Mouse (Mus musculus): ENCODE data around the gene Pigt. TPM values are rescaled to one million over a fixed set of nuclear protein-coding genes. Genes with fewer than 3 reads are reported as not detected.
A peak's percentile ranks its signal among the peaks of the same experiment; 100 is the strongest.

Pigt gene
- polyA plus RNA-seq, 1 experiment: 155 TPM

- no peak for DNase-seq (ENCODE audit: low read depth)
- no peak for TF ChIP-seq POLR2A (IDR thresholded peaks at IDR 0.05; ENCODE audit: borderline replicate concordance, extremely low read depth, insufficient read depth, insufficient read length, poor library complexity, severe bottlenecking)
- no peak for TF ChIP-seq CTCF (IDR thresholded peaks at IDR 0.05; ENCODE audit: borderline replicate concordance, extremely low read depth, insufficient read depth, insufficient read length)
These were observed 10.2 kb upstream of the Pigt start for GRCm38 (mm10) chr2:164487115-164487527.

GRCm38 (mm10) chr2:164487812-164488211, 9.5 kb upstream of the Pigt start:
- TF ChIP-seq POLR2A (IDR thresholded peaks at IDR 0.05; ENCODE audit: borderline replicate concordance, extremely low read depth, insufficient read depth, insufficient read length, poor library complexity, severe bottlenecking): no peak
- DNase-seq (ENCODE audit: low read depth): peak; percentile 10

- TF ChIP-seq CTCF (IDR thresholded peaks at IDR 0.05; ENCODE audit: borderline replicate concordance, extremely low read depth, insufficient read depth, insufficient read length) (no peak), POLR2A (IDR thresholded peaks at IDR 0.05; ENCODE audit: borderline replicate concordance, extremely low read depth, insufficient read depth, insufficient read length, poor library complexity, severe bottlenecking) (no peak)
- no peak for DNase-seq (ENCODE audit: low read depth)
These were observed 3.2 kb upstream of the Pigt start for GRCm38 (mm10) chr2:164494126-164494525.

GRCm38 (mm10) chr2:164496331-164496730, 989 bp upstream of the Pigt start:
- TF ChIP-seq CTCF (IDR thresholded peaks at IDR 0.05; ENCODE audit: borderline replicate concordance, extremely low read depth, insufficient read depth, insufficient read length): no peak
- no peak for TF ChIP-seq POLR2A (IDR thresholded peaks at IDR 0.05; ENCODE audit: borderline replicate concordance, extremely low read depth, insufficient read depth, insufficient read length, poor library complexity, severe bottlenecking)
- DNase-seq (ENCODE audit: low read depth): no peak

- TF ChIP-seq CTCF (IDR thresholded peaks at IDR 0.05; ENCODE audit: borderline replicate concordance, extremely low read depth, insufficient read depth, insufficient read length): no peak
- TF ChIP-seq POLR2A (IDR thresholded peaks at IDR 0.05; ENCODE audit: borderline replicate concordance, extremely low read depth, insufficient read depth, insufficient read length, poor library complexity, severe bottlenecking): no peak
- no peak for DNase-seq (ENCODE audit: low read depth)
These were observed 460 bp downstream of the Pigt start for GRCm38 (mm10) chr2:164497691-164498268.

- TF ChIP-seq POLR2A (IDR thresholded peaks at IDR 0.05; ENCODE audit: borderline replicate concordance, extremely low read depth, insufficient read depth, insufficient read length, poor library complexity, severe bottlenecking): no peak
- TF ChIP-seq CTCF (IDR thresholded peaks at IDR 0.05; ENCODE audit: borderline replicate concordance, extremely low read depth, insufficient read depth, insufficient read length): 0 out of 2 replicates have a peak, but pooled peaks have one; percentile 1
- no peak for DNase-seq (ENCODE audit: low read depth)
These were observed 2.0 kb downstream of the Pigt start for GRCm38 (mm10) chr2:164499317-164499716.

GRCm38 (mm10) chr2:164500511-164500910, 3.2 kb downstream of the Pigt start:
- no peak for TF ChIP-seq POLR2A (IDR thresholded peaks at IDR 0.05; ENCODE audit: borderline replicate concordance, extremely low read depth, insufficient read depth, insufficient read length, poor library complexity, severe bottlenecking)
- TF ChIP-seq CTCF (IDR thresholded peaks at IDR 0.05; ENCODE audit: borderline replicate concordance, extremely low read depth, insufficient read depth, insufficient read length): no peak
- DNase-seq (ENCODE audit: low read depth): no peak

- DNase-seq (ENCODE audit: low read depth): no peak
- TF ChIP-seq POLR2A (IDR thresholded peaks at IDR 0.05; ENCODE audit: borderline replicate concordance, extremely low read depth, insufficient read depth, insufficient read length, poor library complexity, severe bottlenecking) (no peak), CTCF (IDR thresholded peaks at IDR 0.05; ENCODE audit: borderline replicate concordance, extremely low read depth, insufficient read depth, insufficient read length) (peak; percentile 22; the same call in 1 of the 2 replicates)
These were observed 7.6 kb downstream of the Pigt start for GRCm38 (mm10) chr2:164504919-164505318.

GRCm38 (mm10) chr2:164505619-164506347, 8.5 kb downstream of the Pigt start:
- no peak for DNase-seq (ENCODE audit: low read depth)
- TF ChIP-seq POLR2A (IDR thresholded peaks at IDR 0.05; ENCODE audit: borderline replicate concordance, extremely low read depth, insufficient read depth, insufficient read length, poor library complexity, severe bottlenecking): no peak
- no peak for TF ChIP-seq CTCF (IDR thresholded peaks at IDR 0.05; ENCODE audit: borderline replicate concordance, extremely low read depth, insufficient read depth, insufficient read length)

- no peak for DNase-seq (ENCODE audit: low read depth)
- TF ChIP-seq CTCF (IDR thresholded peaks at IDR 0.05; ENCODE audit: borderline replicate concordance, extremely low read depth, insufficient read depth, insufficient read length) (no peak), POLR2A (IDR thresholded peaks at IDR 0.05; ENCODE audit: borderline replicate concordance, extremely low read depth, insufficient read depth, insufficient read length, poor library complexity, severe bottlenecking) (no peak)
These were observed 10.5 kb downstream of the Pigt start for GRCm38 (mm10) chr2:164507811-164508210.

GRCm38 (mm10) chr2:164510621-164511190, 13.4 kb downstream of the Pigt start:
- no peak for DNase-seq (ENCODE audit: low read depth)
- no peak for TF ChIP-seq CTCF (IDR thresholded peaks at IDR 0.05; ENCODE audit: borderline replicate concordance, extremely low read depth, insufficient read depth, insufficient read length)
- TF ChIP-seq POLR2A (IDR thresholded peaks at IDR 0.05; ENCODE audit: borderline replicate concordance, extremely low read depth, insufficient read depth, insufficient read length, poor library complexity, severe bottlenecking): no peak

Data from brain, embryonic 14.5 days (tissue).